Mouse (Mus musculus): ENCODE results near the gene Ripk3. TPM values are rescaled to one million over a fixed set of nuclear protein-coding genes. Genes with fewer than 3 reads are reported as not detected.

Ripk3 gene
- polyA plus RNA-seq, 1 experiment from 2014 or later: 55.8 TPM

GRCm38 (mm10) chr14:55825216-55826051 lies 36.8 kb upstream of the Ripk3 start:
- no peaks in the 10 kb centered on the region for H3K9me3 ChIP-seq (ENCODE audit: control insufficient read depth, low read length)
- H3K4me1 ChIP-seq (ENCODE audit: control insufficient read depth, insufficient read depth, low read length): peaks cover 26% of the 10 kb centered on the region
- peak overlapping the region; percentile 92 for H3K27ac ChIP-seq (ENCODE audit: low read length)
- peak; percentile 5 for ATAC-seq
- peak overlapping the region; percentile 83 for H3K9ac ChIP-seq (ENCODE audit: low read depth, low read length)
- WGBS: 2% methylated on average over 25 of the region's 37 CpGs
- H3K27me3 ChIP-seq (replicated peaks; ENCODE audit: control insufficient read depth, insufficient read depth, low read length): peaks cover 9% of the 10 kb centered on the region; the same call in 1 of the 2 replicates
- no peaks in the 10 kb centered on the region for H3K36me3 ChIP-seq (ENCODE audit: control insufficient read depth, insufficient read depth, low read length)
- peak overlapping the region; percentile 67 for H3K4me3 ChIP-seq (ENCODE audit: low read length)
- peak overlapping the region; percentile 95 for H3K4me2 ChIP-seq (ENCODE audit: low read depth, low read length)

GRCm38 (mm10) chr14:55824481-55825215 lies 36.0 kb upstream of the Ripk3 start:
- H3K4me3 ChIP-seq (ENCODE audit: low read length): peak overlapping the region; percentile 67
- no peaks in the 10 kb centered on the region for H3K9me3 ChIP-seq (ENCODE audit: control insufficient read depth, low read length)
- peak; percentile 8; the same call in 1 of the 2 replicates for ATAC-seq
- peak overlapping the region; percentile 83 for H3K9ac ChIP-seq (ENCODE audit: low read depth, low read length)
- H3K4me2 ChIP-seq (ENCODE audit: low read depth, low read length): peak overlapping the region; percentile 95
- no peaks in the 10 kb centered on the region for H3K36me3 ChIP-seq (ENCODE audit: control insufficient read depth, insufficient read depth, low read length)
- peak overlapping the region; percentile 96 for H3K27ac ChIP-seq (ENCODE audit: low read length)
- H3K27me3 ChIP-seq (replicated peaks; ENCODE audit: control insufficient read depth, insufficient read depth, low read length): peaks cover 9% of the 10 kb centered on the region; the same call in 1 of the 2 replicates
- peaks cover 26% of the 10 kb centered on the region for H3K4me1 ChIP-seq (ENCODE audit: control insufficient read depth, insufficient read depth, low read length)
- WGBS: 3% methylated on average over 30 of the region's 32 CpGs

DNA sequence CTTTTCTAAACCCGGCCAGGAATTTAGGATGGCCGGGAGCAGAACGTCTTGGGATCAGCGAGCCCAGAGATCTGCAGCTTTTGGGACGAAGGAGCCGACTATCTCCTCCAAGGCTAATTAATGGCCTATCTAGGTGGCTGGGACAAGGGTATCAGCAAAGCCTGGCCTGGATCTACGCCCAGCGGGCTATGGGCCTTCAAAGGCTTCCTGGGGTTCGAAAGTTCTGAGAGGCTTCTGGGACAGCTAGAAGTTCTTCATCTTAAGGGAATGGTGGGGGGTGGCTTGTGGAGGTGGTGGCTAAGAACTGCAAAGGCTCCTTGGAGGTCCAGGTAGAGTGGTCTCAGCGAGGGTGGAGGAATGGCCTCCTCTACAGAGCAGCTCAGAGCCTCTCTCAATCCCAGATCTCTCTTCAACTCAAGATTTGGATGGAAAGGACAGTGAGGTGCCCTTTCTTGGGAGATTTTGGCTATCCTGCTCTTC lies 35.4 kb upstream of the Ripk3 start:
- H3K4me2 ChIP-seq (ENCODE audit: low read depth, low read length): peak overlapping the region; percentile 95
- peak overlapping the region; percentile 83 for H3K9ac ChIP-seq (ENCODE audit: low read depth, low read length)
- peak overlapping the region; percentile 96 for H3K27ac ChIP-seq (ENCODE audit: low read length)
- ATAC-seq: peak; percentile 21; the same call in 1 of the 2 replicates
- H3K4me3 ChIP-seq (ENCODE audit: low read length): peak overlapping the region; percentile 67
- H3K9me3 ChIP-seq (ENCODE audit: control insufficient read depth, low read length): no peaks in the 10 kb centered on the region
- H3K27me3 ChIP-seq (replicated peaks; ENCODE audit: control insufficient read depth, insufficient read depth, low read length): peaks cover 9% of the 10 kb centered on the region; the same call in 1 of the 2 replicates
- H3K4me1 ChIP-seq (ENCODE audit: control insufficient read depth, insufficient read depth, low read length): peaks cover 26% of the 10 kb centered on the region
- no peaks in the 10 kb centered on the region for H3K36me3 ChIP-seq (ENCODE audit: control insufficient read depth, insufficient read depth, low read length)
- WGBS: 4% methylated on average over 10 of the region's 10 CpGs

GRCm38 (mm10) chr14:55822991-55823762 lies 34.5 kb upstream of the Ripk3 start, which contains the start of gene Nfatc4:
TSS of gene Nfatc4 (plus strand) at chr14:55823144.
- Histone ChIP-seq H3K4me3 (ENCODE audit: low read length) (peak within 1 kb of the TSS; percentile 67), H3K9me3 (ENCODE audit: control insufficient read depth, low read length) (no peaks in the 10 kb centered on the region), H3K9ac (ENCODE audit: low read depth, low read length) (peak within 1 kb of the TSS; percentile 83), H3K4me2 (ENCODE audit: low read depth, low read length) (peak within 1 kb of the TSS; percentile 95), H3K27ac (ENCODE audit: low read length) (peak within 1 kb of the TSS; percentile 96), H3K36me3 (ENCODE audit: control insufficient read depth, insufficient read depth, low read length) (no peaks in the 10 kb centered on the region), H3K4me1 (ENCODE audit: control insufficient read depth, insufficient read depth, low read length) (peaks cover 18% of the 10 kb centered on the region), H3K27me3 (replicated peaks; ENCODE audit: control insufficient read depth, insufficient read depth, low read length) (peaks cover 9% of the 10 kb centered on the region; the same call in 1 of the 2 replicates)
- peak; percentile 85 for ATAC-seq
- WGBS: under 1% methylated on average over 40 of the region's 46 CpGs

GRCm38 (mm10) chr14:55822435-55822990 lies 33.8 kb upstream of the Ripk3 start:
- H3K27me3 ChIP-seq (replicated peaks; ENCODE audit: control insufficient read depth, insufficient read depth, low read length): peaks cover 9% of the 10 kb centered on the region; the same call in 1 of the 2 replicates
- H3K9ac ChIP-seq (ENCODE audit: low read depth, low read length): peak overlapping the region; percentile 83
- ATAC-seq: 0 out of 2 replicates have a peak, but pooled peaks have one; percentile 16
- no peaks in the 10 kb centered on the region for H3K36me3 ChIP-seq (ENCODE audit: control insufficient read depth, insufficient read depth, low read length)
- peaks cover 16% of the 10 kb centered on the region for H3K4me1 ChIP-seq (ENCODE audit: control insufficient read depth, insufficient read depth, low read length)
- no peaks in the 10 kb centered on the region for H3K9me3 ChIP-seq (ENCODE audit: control insufficient read depth, low read length)
- peak overlapping the region; percentile 96 for H3K27ac ChIP-seq (ENCODE audit: low read length)
- WGBS: 3% methylated on average over 13 of the region's 13 CpGs
- H3K4me2 ChIP-seq (ENCODE audit: low read depth, low read length): peak overlapping the region; percentile 95
- peak overlapping the region; percentile 67 for H3K4me3 ChIP-seq (ENCODE audit: low read length)

DNA sequence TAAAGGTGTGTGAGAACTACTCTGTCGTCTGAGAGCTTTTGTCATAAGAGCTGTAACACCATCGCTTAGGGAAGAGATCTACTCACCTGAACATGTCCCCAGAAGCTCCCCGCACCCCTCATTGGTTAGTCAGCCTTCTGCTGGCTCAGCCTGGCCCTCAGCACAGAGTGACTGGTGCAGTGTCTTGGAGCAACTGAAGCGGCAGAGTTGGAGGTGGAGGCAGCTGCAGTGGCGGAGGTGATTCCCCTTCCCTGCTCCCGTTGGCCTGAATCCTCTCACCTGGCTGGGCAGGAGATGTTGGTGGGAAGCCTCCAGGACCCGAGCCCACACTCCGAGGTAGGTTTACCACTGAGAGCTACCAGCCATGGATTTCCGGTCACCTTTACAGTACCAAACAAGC lies 31.9 kb upstream of the Ripk3 start:
- Histone ChIP-seq H3K36me3 (ENCODE audit: control insufficient read depth, insufficient read depth, low read length) (no peaks in the 10 kb centered on the region), H3K9ac (ENCODE audit: low read depth, low read length) (no peak overlapping the region), H3K4me3 (ENCODE audit: low read length) (no peak overlapping the region), H3K4me2 (ENCODE audit: low read depth, low read length) (no peak overlapping the region), H3K4me1 (ENCODE audit: control insufficient read depth, insufficient read depth, low read length) (peaks cover 6% of the 10 kb centered on the region), H3K27me3 (replicated peaks; ENCODE audit: control insufficient read depth, insufficient read depth, low read length) (peaks cover 4% of the 10 kb centered on the region; the same call in 1 of the 2 replicates), H3K9me3 (ENCODE audit: control insufficient read depth, low read length) (no peaks in the 10 kb centered on the region), H3K27ac (ENCODE audit: low read length) (no peak overlapping the region)
- no peak for ATAC-seq
- 80% methylated on average over 9 of the region's 9 CpGs for WGBS

DNA sequence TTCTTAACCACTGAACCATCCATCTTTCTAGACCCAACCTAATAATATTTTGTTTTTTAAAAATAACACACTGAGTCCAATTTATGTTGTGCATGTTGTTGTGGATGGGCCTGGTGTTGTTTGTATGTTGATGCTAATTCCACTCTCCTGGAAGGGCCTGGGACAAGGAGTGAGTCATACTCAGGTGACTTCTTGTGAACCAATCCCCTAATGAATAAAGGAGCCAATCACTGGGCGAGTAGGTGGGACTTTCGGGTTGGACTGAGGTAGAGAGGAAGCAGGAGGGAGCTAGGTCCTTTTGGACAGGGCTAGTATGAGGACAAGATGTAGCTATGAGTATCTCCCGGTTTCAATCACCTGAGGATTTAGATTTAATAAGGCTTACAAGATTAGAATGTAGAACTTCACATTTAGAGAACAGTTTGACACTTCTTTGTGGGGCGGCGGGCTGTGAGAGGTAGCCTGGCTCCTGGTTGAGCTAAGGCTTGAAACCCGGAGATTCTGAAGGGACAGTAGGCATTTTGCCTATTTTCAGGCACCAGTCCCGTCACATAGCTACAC lies 31.3 kb upstream of the Ripk3 start:
- Histone ChIP-seq H3K27me3 (replicated peaks; ENCODE audit: control insufficient read depth, insufficient read depth, low read length) (no peaks in the 10 kb centered on the region; the same call in 1 of the 2 replicates), H3K9ac (ENCODE audit: low read depth, low read length) (no peak overlapping the region), H3K4me2 (ENCODE audit: low read depth, low read length) (no peak overlapping the region), H3K36me3 (ENCODE audit: control insufficient read depth, insufficient read depth, low read length) (no peaks in the 10 kb centered on the region), H3K9me3 (ENCODE audit: control insufficient read depth, low read length) (no peaks in the 10 kb centered on the region), H3K4me3 (ENCODE audit: low read length) (no peak overlapping the region), H3K27ac (ENCODE audit: low read length) (no peak overlapping the region), H3K4me1 (ENCODE audit: control insufficient read depth, insufficient read depth, low read length) (peaks cover 4% of the 10 kb centered on the region)
- ATAC-seq: no peak
- 77% methylated on average over 7 of the region's 7 CpGs for WGBS

DNA sequence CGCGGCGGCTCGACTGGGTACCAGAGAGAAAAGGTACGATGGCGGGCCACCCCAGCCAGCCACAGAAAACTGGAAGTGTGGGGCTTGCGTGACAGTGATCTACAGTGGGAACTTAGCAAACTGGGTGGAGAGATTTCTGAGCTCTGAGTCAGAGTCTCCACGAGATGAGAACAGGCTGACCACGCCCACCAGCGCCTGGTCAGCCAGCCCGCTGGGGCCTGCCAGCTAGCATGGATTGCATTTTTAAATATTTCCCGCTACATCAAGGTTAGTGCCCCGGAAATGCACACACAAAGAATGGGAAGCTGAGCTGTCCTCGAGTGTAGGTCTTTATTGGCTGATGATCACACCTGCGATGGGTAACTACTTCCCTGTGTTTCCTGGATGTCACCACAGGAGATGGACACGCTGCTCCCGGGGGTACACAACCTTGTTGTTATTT lies 26.7 kb upstream of the Ripk3 start:
- H3K36me3 ChIP-seq (ENCODE audit: control insufficient read depth, insufficient read depth, low read length): no peaks in the 10 kb centered on the region
- peak overlapping the region; percentile 53 for H3K4me3 ChIP-seq (ENCODE audit: low read length)
- no peaks in the 10 kb centered on the region for H3K4me1 ChIP-seq (ENCODE audit: control insufficient read depth, insufficient read depth, low read length)
- H3K4me2 ChIP-seq (ENCODE audit: low read depth, low read length): peak overlapping the region; percentile 53
- WGBS: 14% methylated on average over 17 of the region's 17 CpGs
- peak; percentile 93 for ATAC-seq
- peak overlapping the region; percentile 56 for H3K9ac ChIP-seq (ENCODE audit: low read depth, low read length)
- 0 out of 2 replicates have a peak overlapping the region, but pooled peaks have one; percentile 3 for H3K27ac ChIP-seq (ENCODE audit: low read length)
- no peaks in the 10 kb centered on the region for H3K9me3 ChIP-seq (ENCODE audit: control insufficient read depth, low read length)
- no peaks in the 10 kb centered on the region for H3K27me3 ChIP-seq (replicated peaks; ENCODE audit: control insufficient read depth, insufficient read depth, low read length)
